Mouse (Mus musculus): ENCODE measurements around the gene Gm21173. TPM values are rescaled to one million over a fixed set of nuclear protein-coding genes. Genes with fewer than 3 reads are reported as not detected.
"Not testable (repeated sequence)": the region's sequence is repeated elsewhere in the genome, so short reads cannot be mapped to it uniquely, and the experiment has no call there.

Gene Gm21173
- not detected in 2 replicates for polyA plus RNA-seq (2014; fragmentation: Nextera tagmentation; extraction: Ambion mirVana)

DNA sequence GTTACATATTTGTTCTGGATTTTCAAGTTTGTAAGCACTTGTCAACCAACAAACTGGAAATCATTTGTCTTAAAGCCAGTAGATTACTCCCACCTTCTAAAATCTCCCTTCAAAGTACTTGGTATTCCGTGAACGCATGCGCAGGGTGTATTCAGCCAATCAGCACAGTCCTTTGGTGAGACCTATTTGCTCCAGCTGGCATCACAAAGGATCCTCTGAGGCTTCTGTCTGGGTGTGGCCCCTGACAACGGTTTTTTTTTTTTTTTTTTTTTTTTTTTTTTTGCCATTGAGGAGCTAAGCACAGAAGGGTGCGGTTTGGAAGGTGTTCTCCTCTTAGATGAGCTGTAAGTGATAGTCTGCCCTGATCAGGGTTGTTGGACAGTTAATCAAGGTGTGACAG lies at the start of gene Gm21173:
Gene Gm21173 (plus strand): TSS at position 301 of the 400 bp plus-strand sequence.
- ATAC-seq (ENCODE audit: low FRiP score); H3K9me3 ChIP-seq (ENCODE audit: control insufficient read depth, low read length); H3K4me1 ChIP-seq (replicated peaks; ENCODE audit: control insufficient read depth, insufficient read depth, low read length); H3K4me3 ChIP-seq (ENCODE audit: low read depth, low read length); H3K9ac ChIP-seq (ENCODE audit: low read depth, low read length); H3K4me2 ChIP-seq (replicated peaks; ENCODE audit: low read depth, low read length); H3K36me3 ChIP-seq (ENCODE audit: control insufficient read depth, insufficient read depth, low read length); H3K27ac ChIP-seq (ENCODE audit: low read depth, low read length); H3K27me3 ChIP-seq (ENCODE audit: control insufficient read depth, insufficient read depth, low read length); DNase-seq (ENCODE audit: low spot score): not testable (repeated sequence)
- no CpG with 5 or more reads among the region's 5 CpGs for WGBS

All from hindbrain, embryonic 11.5 days (tissue).